Mouse (Mus musculus) kidney, embryonic 14.5 days (tissue): ENCODE measurements around the gene Atp6v1g2. TPM values are rescaled to one million over a fixed set of nuclear protein-coding genes. Genes with fewer than 3 reads are reported as not detected.
A peak's percentile ranks its signal among the peaks of the same experiment; 100 is the strongest.

ENCODE experiments used
- ATAC-seq: fragments of 200-750 bp; cut with Nextera tagmentation; 2 replicates; pipeline ENCODE4 v1.8.0; 2017; ENCODE audit warnings: moderate number of reproducible peaks, mild to moderate bottlenecking, moderate TSS enrichment, moderate library complexity; ENCODE audit not compliant: low FRiP score, low TSS enrichment
- H3K27ac ChIP-seq: fragments of 300-500 bp; sonication (generic); 2 replicates; pipeline ENCODE4 v1.5.1; 2014; ENCODE audit warnings: low read depth, mild to moderate bottlenecking, low read length, moderate library complexity, mixed read lengths
- H3K27me3 ChIP-seq: fragments of 300-500 bp; sonication (generic); 2 replicates; pipeline ENCODE4 v1.6.1; 2014; ENCODE audit warnings: mild to moderate bottlenecking, low read length; ENCODE audit not compliant: control insufficient read depth, insufficient read depth
- H3K36me3 ChIP-seq: fragments of 300-500 bp; sonication (generic); 2 replicates; pipeline ENCODE4 v1.6.1; 2014; ENCODE audit warnings: low read length, mixed read lengths; ENCODE audit not compliant: control insufficient read depth, insufficient read depth
- H3K4me1 ChIP-seq: fragments of 300-500 bp; sonication (generic); 2 replicates; pipeline ENCODE4 v1.6.1; 2014; ENCODE audit warnings: low read length, mixed read lengths; ENCODE audit not compliant: control insufficient read depth, insufficient read depth
- H3K4me2 ChIP-seq: fragments of 300-500 bp; sonication (generic); replicated peaks from 2 replicates; pipeline ENCODE4 v1.6.1; 2014; ENCODE audit warnings: low read depth, mild to moderate bottlenecking, low read length
- H3K4me3 ChIP-seq: fragments of 300-500 bp; sonication (generic); 2 replicates; pipeline ENCODE4 v1.5.1; 2014; ENCODE audit warnings: mild to moderate bottlenecking, low read length
- H3K9ac ChIP-seq: fragments of 300-500 bp; sonication (generic); 2 replicates; pipeline ENCODE4 v1.6.1; 2014; ENCODE audit warnings: low read depth, mild to moderate bottlenecking, low read length, moderate library complexity
- H3K9me3 ChIP-seq: fragments of 300-500 bp; sonication (generic); 2 replicates; pipeline ENCODE4 v1.6.1; 2016; ENCODE audit warnings: low read length; ENCODE audit not compliant: control insufficient read depth
- WGBS: fragments of 180-500 bp; shearing (Covaris S2); extraction: QIAGEN DNeasy Blood & Tissue Kit; methylation state at CpG from one replicate; pipeline ENCODE4 v1.1.7; 2014; 5-methylcytosine and 5-hydroxymethylcytosine counted together
- polyA plus RNA-seq: library from polyadenylated mRNA; unstranded; fragments of >200 nt; fragmentation: Nextera tagmentation; extraction: Ambion mirVana; gene quantifications from 2 replicates; pipeline ENCODE4 v1.2.1, GENCODE M21; 2014

Gene Atp6v1g2
- polyA plus RNA-seq, 1 experiment from 2014 or later, result 6.4 TPM

- Histone ChIP-seq H3K4me2 (peak within 1 kb of the TSS; percentile 99), H3K9ac (peak within 1 kb of the TSS; percentile 50), H3K27ac (no peak within 1 kb of the TSS), H3K36me3 (no peaks in the 10 kb centered on the region), H3K4me1 (no peaks in the 10 kb centered on the region), H3K9me3 (no peaks in the 10 kb centered on the region), H3K27me3 (peaks cover 25% of the 10 kb centered on the region), H3K4me3 (peak within 1 kb of the TSS; percentile 64)
- peak; percentile 90 for ATAC-seq
- 1% methylated on average over 73 of the region's 73 CpGs for WGBS
Measured at GRCm38 (mm10) chr17:35262664-35263522, 29.4 kb downstream of the Atp6v1g2 start, which contains the start of gene H2-D1. H2-D1 (plus strand) TSS chr17:35262730.

- 1% methylated on average over 28 of the region's 31 CpGs for WGBS
- Histone ChIP-seq H3K4me2 (peak overlapping the region; percentile 99), H3K27ac (no peak overlapping the region), H3K4me3 (peak overlapping the region; percentile 64), H3K36me3 (no peaks in the 10 kb centered on the region), H3K27me3 (peaks cover 25% of the 10 kb centered on the region), H3K4me1 (no peaks in the 10 kb centered on the region), H3K9me3 (no peaks in the 10 kb centered on the region), H3K9ac (peak overlapping the region; percentile 50)
- ATAC-seq, result peak; percentile 28; the same call in 1 of the 2 replicates
Measured at GRCm38 (mm10) chr17:35263523-35263883, 30.0 kb downstream of the Atp6v1g2 start.

GRCm38 (mm10) chr17:35267399-35268086 lies 34.1 kb downstream of the Atp6v1g2 start:
- WGBS, result 55% methylated on average over 1 of the region's 1 CpGs
- peaks cover 19% of the 10 kb centered on the region; the same call in 1 of the 2 replicates for H3K27me3 ChIP-seq
- no peak overlapping the region for H3K9ac ChIP-seq
- H3K4me3 ChIP-seq, result no peak overlapping the region
- no peaks in the 10 kb centered on the region for H3K9me3 ChIP-seq
- ATAC-seq, result no peak
- no peaks in the 10 kb centered on the region for H3K4me1 ChIP-seq
- H3K36me3 ChIP-seq, result no peaks in the 10 kb centered on the region
- no peak overlapping the region for H3K4me2 ChIP-seq
- H3K27ac ChIP-seq, result no peak overlapping the region

GRCm38 (mm10) chr17:35269653-35270347 lies 36.3 kb downstream of the Atp6v1g2 start:
- H3K27ac ChIP-seq, result no peak overlapping the region
- no peak overlapping the region for H3K4me3 ChIP-seq
- ATAC-seq, result 0 out of 2 replicates have a peak, but pooled peaks have one; percentile 64
- no peaks in the 10 kb centered on the region for H3K4me1 ChIP-seq
- no peak overlapping the region for H3K9ac ChIP-seq
- 35% methylated on average over 3 of the region's 3 CpGs for WGBS
- H3K36me3 ChIP-seq, result no peaks in the 10 kb centered on the region
- no peak overlapping the region for H3K4me2 ChIP-seq
- H3K27me3 ChIP-seq, result peaks cover 5% of the 10 kb centered on the region; the same call in 1 of the 2 replicates
- peaks cover 4% of the 10 kb centered on the region for H3K9me3 ChIP-seq

- 76% methylated on average over 3 of the region's 3 CpGs for WGBS
- Histone ChIP-seq H3K4me2 (no peak overlapping the region), H3K4me3 (no peak overlapping the region), H3K36me3 (no peaks in the 10 kb centered on the region), H3K27me3 (peaks cover 9% of the 10 kb centered on the region), H3K9ac (no peak overlapping the region), H3K9me3 (peaks cover 4% of the 10 kb centered on the region), H3K4me1 (no peaks in the 10 kb centered on the region), H3K27ac (no peak overlapping the region)
- no peak for ATAC-seq
Measured at GRCm38 (mm10) chr17:35272249-35272648, 38.8 kb downstream of the Atp6v1g2 start.

GRCm38 (mm10) chr17:35274770-35275169 lies 41.3 kb downstream of the Atp6v1g2 start:
- WGBS, result 8% methylated on average over 11 of the region's 11 CpGs
- peaks cover 9% of the 10 kb centered on the region for H3K27me3 ChIP-seq
- no peaks in the 10 kb centered on the region for H3K36me3 ChIP-seq
- H3K9ac ChIP-seq, result no peak overlapping the region
- H3K27ac ChIP-seq, result no peak overlapping the region
- ATAC-seq, result peak; percentile 58
- no peak overlapping the region for H3K4me2 ChIP-seq
- H3K9me3 ChIP-seq, result peaks cover 4% of the 10 kb centered on the region
- H3K4me1 ChIP-seq, result no peaks in the 10 kb centered on the region
- no peak overlapping the region for H3K4me3 ChIP-seq

GRCm38 (mm10) chr17:35276304-35276864 lies 42.9 kb downstream of the Atp6v1g2 start:
- Histone ChIP-seq H3K27ac (no peak overlapping the region), H3K4me3 (no peak overlapping the region), H3K9ac (no peak overlapping the region), H3K36me3 (no peaks in the 10 kb centered on the region), H3K4me1 (no peaks in the 10 kb centered on the region), H3K9me3 (peaks cover 4% of the 10 kb centered on the region), H3K27me3 (peaks cover 9% of the 10 kb centered on the region), H3K4me2 (no peak overlapping the region)
- WGBS, result 19% methylated on average over 13 of the region's 13 CpGs
- no peak for ATAC-seq

- H3K27ac ChIP-seq, result no peak overlapping the region
- H3K27me3 ChIP-seq, result peaks cover 9% of the 10 kb centered on the region
- H3K9me3 ChIP-seq, result no peaks in the 10 kb centered on the region; the same call in 1 of the 2 replicates
- H3K4me3 ChIP-seq, result no peak overlapping the region
- H3K4me2 ChIP-seq, result no peak overlapping the region
- 72% methylated on average over 8 of the region's 8 CpGs for WGBS
- no peak for ATAC-seq
- H3K36me3 ChIP-seq, result no peaks in the 10 kb centered on the region
- H3K9ac ChIP-seq, result no peak overlapping the region
- H3K4me1 ChIP-seq, result no peaks in the 10 kb centered on the region
Measured at GRCm38 (mm10) chr17:35278049-35278448, 44.6 kb downstream of the Atp6v1g2 start.
